Mouse (Mus musculus) neural tube, postnatal 0 days (tissue): ENCODE results near the gene Ly6f. TPM values are rescaled to one million over a fixed set of nuclear protein-coding genes. Genes with fewer than 3 reads are reported as not detected.

Source experiments
- polyA plus RNA-seq: library from polyadenylated mRNA; unstranded; fragments of >200 nt; fragmentation: Nextera tagmentation; extraction: Ambion mirVana; gene quantifications from 2 replicates; pipeline ENCODE4 v1.2.1, GENCODE M21; 2015

Gene Ly6f
- polyA plus RNA-seq: not detected in 2 replicates

GRCm38 (mm10) chr15:75268121-75268520 is at the start of gene Ly6f:
Gene Ly6f (plus strand): TSS chr15:75268421.

Other genes starting within 250 kb of the Ly6f start
- 42.2 and 61.0 TPM in 2 replicates for gene Ly6c1, start 219.6 kb upstream of the Ly6f start, polyA plus RNA-seq
- gene Ly6c2, start 156.5 kb upstream of the Ly6f start, polyA plus RNA-seq: 0.43 and 0.76 TPM in 2 replicates
- not detected in 2 replicates for gene Ly6g, start 113.2 kb upstream of the Ly6f start, polyA plus RNA-seq
- gene BC025446, start 52.0 kb upstream of the Ly6f start, polyA plus RNA-seq: not detected in 2 replicates